Mouse (Mus musculus) lung, embryonic 16.5 days (tissue): ENCODE measurements around the gene Btbd11. TPM values are rescaled to one million over a fixed set of nuclear protein-coding genes. Genes with fewer than 3 reads are reported as not detected.

Source experiments
- ATAC-seq: fragments of 200-750 bp; cut with Nextera tagmentation; 2 replicates; pipeline ENCODE4 v1.8.0; 2017; ENCODE audit warnings: low read depth, mild to moderate bottlenecking, moderate library complexity
- H3K27ac ChIP-seq: fragments of 300-500 bp; sonication (generic); 2 replicates; pipeline ENCODE4 v1.5.1; 2014; ENCODE audit warnings: mild to moderate bottlenecking, control low read depth, low read length
- H3K27me3 ChIP-seq: fragments of 300-500 bp; sonication (generic); 2 replicates; pipeline ENCODE4 v1.6.1; 2014; ENCODE audit warnings: low read depth, low read length, mixed read lengths; ENCODE audit not compliant: control insufficient read depth, insufficient read depth
- H3K36me3 ChIP-seq: fragments of 300-500 bp; sonication (generic); 2 replicates; pipeline ENCODE4 v1.6.1; 2014; ENCODE audit warnings: low read length; ENCODE audit not compliant: control insufficient read depth, insufficient read depth
- H3K4me1 ChIP-seq: fragments of 300-500 bp; sonication (generic); replicated peaks from 2 replicates; pipeline ENCODE4 v1.6.1; 2014; ENCODE audit warnings: low read length, mixed read lengths; ENCODE audit not compliant: control insufficient read depth, insufficient read depth
- H3K4me2 ChIP-seq: fragments of 300-500 bp; sonication (generic); 2 replicates; pipeline ENCODE4 v1.6.1; 2014; ENCODE audit warnings: low read depth, low read length, control low read depth
- H3K4me3 ChIP-seq: fragments of 300-500 bp; sonication (generic); 2 replicates; pipeline ENCODE4 v1.5.1; 2014; ENCODE audit warnings: mild to moderate bottlenecking, low read length, control low read depth
- H3K9ac ChIP-seq: fragments of 300-500 bp; sonication (generic); 2 replicates; pipeline ENCODE4 v1.6.1; 2014; ENCODE audit warnings: low read length, control low read depth
- H3K9me3 ChIP-seq: fragments of 300-500 bp; sonication (generic); 2 replicates; pipeline ENCODE4 v1.6.1; 2016; ENCODE audit warnings: low read length; ENCODE audit not compliant: control insufficient read depth
- WGBS: fragments of 180-500 bp; shearing (Covaris S2); extraction: QIAGEN DNeasy Blood & Tissue Kit; methylation state at CpG from one replicate; pipeline ENCODE4 v1.1.7; 2014; 5-methylcytosine and 5-hydroxymethylcytosine counted together
- polyA plus RNA-seq: library from polyadenylated mRNA; unstranded; fragments of >200 nt; fragmentation: Nextera tagmentation; extraction: Ambion mirVana; gene quantifications from 2 replicates; pipeline ENCODE4 v1.2.1, GENCODE M21; 2015

The Btbd11 gene
- 1.3 and 1.7 TPM in 2 replicates for polyA plus RNA-seq

DNA sequence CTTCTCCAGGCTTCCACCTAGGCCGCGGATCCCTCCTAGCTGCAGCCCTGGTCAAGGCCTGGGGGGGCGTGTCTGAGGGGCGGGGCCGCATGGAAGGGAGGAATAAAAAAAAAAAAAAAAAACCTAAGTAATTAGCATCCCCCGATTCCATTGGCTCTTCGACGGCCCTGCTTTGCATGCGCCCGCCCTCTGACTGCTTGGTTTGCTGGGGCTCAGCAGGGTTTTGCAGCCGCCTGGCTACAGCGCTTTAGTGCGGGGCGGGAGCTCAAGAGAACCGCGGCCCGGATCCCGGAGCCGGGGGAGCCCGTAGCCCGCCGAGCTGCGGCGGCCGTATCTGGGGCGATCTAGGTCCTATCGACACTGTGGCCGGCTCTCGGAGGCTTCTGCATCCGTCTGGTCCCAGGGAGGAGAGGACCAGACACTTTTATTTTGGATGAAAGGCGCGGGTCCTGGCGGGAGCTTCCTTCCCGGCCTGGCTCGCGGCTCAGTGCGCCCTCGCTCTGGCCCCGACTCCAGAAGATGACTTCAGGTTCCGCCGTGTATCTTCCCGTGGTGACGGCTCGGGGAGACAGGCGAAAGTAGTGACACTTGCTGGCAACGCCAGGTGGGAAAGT lies at the start of gene Btbd11:
TSS of gene Btbd11 (plus strand) at position 210 of the 614 bp plus-strand sequence.
- H3K4me1 ChIP-seq, result peaks cover 12% of the 10 kb centered on the region; the same call in 1 of the 2 replicates
- H3K4me3 ChIP-seq, result peak within 1 kb of the TSS; percentile 55
- H3K9ac ChIP-seq, result peak within 1 kb of the TSS; percentile 73
- peaks cover 16% of the 10 kb centered on the region for H3K27me3 ChIP-seq
- H3K27ac ChIP-seq, result peak within 1 kb of the TSS; percentile 23; the same call in 1 of the 2 replicates
- peak within 1 kb of the TSS; percentile 89 for H3K4me2 ChIP-seq
- ATAC-seq, result peak; percentile 98
- H3K9me3 ChIP-seq, result no peaks in the 10 kb centered on the region
- H3K36me3 ChIP-seq, result no peaks in the 10 kb centered on the region
- under 1% methylated on average over 46 of the region's 46 CpGs for WGBS

- H3K9me3 ChIP-seq, result no peaks in the 10 kb centered on the region
- H3K4me3 ChIP-seq, result no peak overlapping the region
- no peak overlapping the region for H3K9ac ChIP-seq
- H3K4me2 ChIP-seq, result no peak overlapping the region
- H3K36me3 ChIP-seq, result no peaks in the 10 kb centered on the region
- H3K4me1 ChIP-seq, result no peaks in the 10 kb centered on the region
- H3K27me3 ChIP-seq, result no peaks in the 10 kb centered on the region
- 64% methylated on average over 12 of the region's 12 CpGs for WGBS
- ATAC-seq, result no peak
- no peak overlapping the region for H3K27ac ChIP-seq
Measured at GRCm38 (mm10) chr10:85338733-85339132, 47.9 kb upstream of the Btbd11 start.

DNA sequence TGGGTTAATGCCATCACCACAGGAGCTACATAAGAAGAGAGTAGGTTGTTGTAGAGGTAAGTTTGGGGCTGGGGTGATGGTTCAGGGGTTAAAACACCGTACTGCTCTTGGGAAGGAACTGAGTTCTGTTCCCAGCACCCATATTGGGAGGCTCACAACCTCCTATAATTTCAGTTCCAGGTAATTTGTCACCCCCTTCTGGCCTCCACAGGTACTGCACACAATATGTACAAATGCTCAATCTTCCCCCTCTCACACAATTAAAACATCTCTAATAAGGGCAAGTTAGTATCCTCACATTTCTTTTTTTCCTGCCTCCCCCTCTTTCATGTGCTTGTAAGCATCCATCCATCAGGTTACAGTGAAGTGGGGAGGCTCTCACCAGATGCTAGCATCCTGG lies 44.7 kb upstream of the Btbd11 start:
- Histone ChIP-seq H3K9me3 (no peaks in the 10 kb centered on the region), H3K36me3 (no peaks in the 10 kb centered on the region), H3K4me2 (no peak overlapping the region), H3K9ac (no peak overlapping the region), H3K4me3 (no peak overlapping the region), H3K27me3 (no peaks in the 10 kb centered on the region), H3K4me1 (no peaks in the 10 kb centered on the region), H3K27ac (no peak overlapping the region)
- ATAC-seq, result no peak
- WGBS, result 85% methylated on average over 1 of the region's 1 CpGs

DNA sequence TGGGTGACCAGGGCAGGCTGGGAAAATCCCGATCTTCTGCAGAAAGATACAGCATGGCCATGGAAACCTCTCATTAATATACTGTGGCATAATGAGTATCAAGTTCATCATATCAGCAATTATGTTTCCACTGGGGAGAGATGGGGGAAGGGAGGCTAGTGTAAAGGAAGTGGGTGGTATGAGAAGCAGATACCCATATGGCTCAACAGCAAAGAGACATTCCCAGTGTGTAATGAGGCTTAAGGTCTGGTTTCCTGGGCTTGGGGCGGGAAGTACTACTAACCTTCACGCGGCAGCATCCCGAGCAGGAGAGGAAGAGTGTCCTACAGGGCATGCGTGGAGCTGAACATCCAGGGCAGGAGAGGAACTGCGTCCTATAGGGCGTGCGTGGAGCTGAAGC lies 39.4 kb upstream of the Btbd11 start:
- no peak for ATAC-seq
- Histone ChIP-seq H3K4me2 (no peak overlapping the region), H3K4me1 (no peaks in the 10 kb centered on the region), H3K9me3 (no peaks in the 10 kb centered on the region), H3K4me3 (no peak overlapping the region), H3K27ac (no peak overlapping the region), H3K27me3 (no peaks in the 10 kb centered on the region), H3K9ac (no peak overlapping the region), H3K36me3 (no peaks in the 10 kb centered on the region)
- 80% methylated on average over 9 of the region's 9 CpGs for WGBS

GRCm38 (mm10) chr10:85352505-85352904 lies 34.1 kb upstream of the Btbd11 start:
- Histone ChIP-seq H3K27me3 (no peaks in the 10 kb centered on the region), H3K9me3 (no peaks in the 10 kb centered on the region), H3K4me2 (no peak overlapping the region), H3K27ac (no peak overlapping the region), H3K9ac (no peak overlapping the region), H3K36me3 (no peaks in the 10 kb centered on the region), H3K4me3 (no peak overlapping the region), H3K4me1 (no peaks in the 10 kb centered on the region)
- WGBS, result 50% methylated on average over 2 of the region's 2 CpGs
- no peak for ATAC-seq

GRCm38 (mm10) chr10:85354270-85354669 lies 32.3 kb upstream of the Btbd11 start:
- no peak overlapping the region for H3K27ac ChIP-seq
- H3K4me1 ChIP-seq, result no peaks in the 10 kb centered on the region
- no peaks in the 10 kb centered on the region for H3K9me3 ChIP-seq
- no peaks in the 10 kb centered on the region for H3K27me3 ChIP-seq
- H3K4me2 ChIP-seq, result no peak overlapping the region
- no peak for ATAC-seq
- 82% methylated on average over 1 of the region's 1 CpGs for WGBS
- no peak overlapping the region for H3K4me3 ChIP-seq
- no peaks in the 10 kb centered on the region for H3K36me3 ChIP-seq
- H3K9ac ChIP-seq, result no peak overlapping the region

DNA sequence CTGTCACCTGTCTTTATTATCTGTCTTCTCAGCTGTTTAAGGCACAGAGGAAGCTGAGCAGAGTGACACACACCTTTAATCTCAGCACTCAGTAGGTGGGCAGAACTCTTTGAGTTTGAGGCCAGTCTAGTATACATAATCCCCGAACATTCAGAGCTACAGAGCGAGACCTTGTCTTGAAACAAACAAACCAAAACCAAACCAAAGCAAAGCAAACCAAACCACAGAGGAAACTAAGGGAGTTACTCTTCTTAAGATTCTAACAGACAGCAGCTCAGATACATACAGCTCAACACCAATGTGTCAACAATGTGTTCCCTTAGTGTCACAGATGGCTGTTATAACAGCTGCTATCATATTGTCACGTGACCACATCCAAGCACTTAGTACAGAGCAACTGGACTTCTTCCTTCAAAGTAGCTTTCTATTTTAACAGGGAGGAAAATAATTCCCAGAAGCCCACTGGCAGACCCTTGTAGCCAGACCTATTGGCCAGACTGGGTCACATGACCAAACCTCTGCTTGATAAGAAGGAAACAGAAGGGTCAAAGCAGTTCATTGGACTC lies 27.0 kb upstream of the Btbd11 start:
- 75% methylated on average over 3 of the region's 3 CpGs for WGBS
- ATAC-seq, result no peak

DNA sequence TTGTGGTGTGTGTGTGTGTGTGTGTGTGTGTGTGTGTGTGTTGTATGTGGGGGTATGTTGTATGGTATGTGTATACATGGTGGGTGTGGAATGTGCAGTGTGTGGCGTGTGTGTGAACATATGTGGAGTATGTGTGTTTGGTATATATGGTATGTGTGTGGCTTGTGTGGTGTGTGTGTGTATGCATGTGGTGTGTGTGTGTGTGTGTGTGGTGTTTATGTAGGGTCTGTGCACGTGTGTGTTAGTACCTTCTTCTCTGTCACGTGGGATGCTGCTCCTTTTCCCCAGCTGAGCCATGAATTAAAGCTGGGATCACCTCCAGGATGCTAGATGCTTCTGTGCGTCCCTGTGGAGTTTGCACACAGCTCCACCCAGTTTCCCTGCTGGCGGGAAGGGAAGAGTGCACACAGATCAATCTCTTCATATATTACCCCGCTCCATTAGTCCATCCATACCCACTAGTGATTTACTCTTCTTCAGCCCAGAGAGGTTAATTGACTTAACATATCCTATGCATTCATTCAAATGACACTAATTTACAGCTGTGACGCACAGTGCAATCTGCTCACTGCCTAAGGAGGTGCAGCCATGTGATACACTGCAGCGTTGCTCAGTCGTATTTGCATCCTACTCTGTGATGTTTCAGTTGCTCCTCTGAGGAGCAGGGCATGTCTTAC lies 23.7 kb upstream of the Btbd11 start:
- H3K27me3 ChIP-seq, result no peaks in the 10 kb centered on the region
- 73% methylated on average over 9 of the region's 9 CpGs for WGBS
- H3K9ac ChIP-seq, result no peak overlapping the region
- ATAC-seq, result no peak
- no peaks in the 10 kb centered on the region for H3K4me1 ChIP-seq
- no peak overlapping the region for H3K27ac ChIP-seq
- H3K4me2 ChIP-seq, result no peak overlapping the region
- H3K36me3 ChIP-seq, result no peaks in the 10 kb centered on the region
- H3K9me3 ChIP-seq, result no peaks in the 10 kb centered on the region
- no peak overlapping the region for H3K4me3 ChIP-seq

More for the DNA sequence above, 27.0 kb upstream of the Btbd11 start:
- no peaks in the 10 kb centered on the region for H3K9me3 ChIP-seq
- H3K36me3 ChIP-seq, result no peaks in the 10 kb centered on the region
- no peak overlapping the region for H3K27ac ChIP-seq
- no peak overlapping the region for H3K9ac ChIP-seq
- H3K4me1 ChIP-seq, result no peaks in the 10 kb centered on the region
- H3K27me3 ChIP-seq, result no peaks in the 10 kb centered on the region
- no peak overlapping the region for H3K4me2 ChIP-seq
- no peak overlapping the region for H3K4me3 ChIP-seq

DNA sequence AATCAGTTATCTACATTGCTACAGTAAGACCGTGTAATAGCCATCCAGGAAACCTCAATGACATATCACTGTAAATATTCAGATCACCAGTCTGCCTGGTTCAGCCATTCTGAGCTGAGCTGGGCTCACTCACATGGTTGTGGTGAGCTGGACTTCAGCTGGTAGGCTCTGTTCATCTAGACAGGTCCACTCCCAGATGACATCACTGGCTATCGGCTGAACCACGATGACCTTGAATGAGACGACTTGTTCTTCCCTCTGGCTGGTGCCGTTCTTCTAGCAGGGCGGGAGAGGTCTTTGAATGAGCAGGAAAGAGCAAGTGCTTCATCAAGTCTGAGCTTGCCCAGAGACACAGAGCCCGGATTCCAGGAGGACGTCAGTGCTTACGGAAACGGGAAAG lies 19.7 kb upstream of the Btbd11 start:
- Histone ChIP-seq H3K4me3 (no peak overlapping the region), H3K4me2 (no peak overlapping the region), H3K4me1 (no peaks in the 10 kb centered on the region), H3K9me3 (no peaks in the 10 kb centered on the region), H3K27ac (no peak overlapping the region), H3K27me3 (no peaks in the 10 kb centered on the region), H3K36me3 (no peaks in the 10 kb centered on the region), H3K9ac (no peak overlapping the region)
- no peak for ATAC-seq
- WGBS, result 75% methylated on average over 10 of the region's 10 CpGs
